Mouse (Mus musculus) midbrain, embryonic 15.5 days (tissue): ENCODE measurements around the gene Gda. TPM values are rescaled to one million over a fixed set of nuclear protein-coding genes. Genes with fewer than 3 reads are reported as not detected.

ENCODE experiments used
- ATAC-seq: fragments of 200-750 bp; cut with Nextera tagmentation; replicated peaks from 2 replicates; pipeline ENCODE4 v1.8.0; 2017; ENCODE audit warnings: moderate TSS enrichment
- H3K27ac ChIP-seq: fragments of 300-500 bp; sonication (generic); 2 replicates; pipeline ENCODE4 v1.5.1; 2015; ENCODE audit warnings: mild to moderate bottlenecking, inconsistent platforms
- H3K27me3 ChIP-seq: fragments of 300-500 bp; sonication (generic); replicated peaks from 2 replicates; pipeline ENCODE4 v1.6.1; 2015; ENCODE audit warnings: inconsistent platforms
- H3K36me3 ChIP-seq: fragments of 300-500 bp; sonication (generic); replicated peaks from 2 replicates; pipeline ENCODE4 v1.6.1; 2015; ENCODE audit warnings: inconsistent platforms
- H3K4me1 ChIP-seq: fragments of 300-500 bp; sonication (generic); 2 replicates; pipeline ENCODE4 v1.6.1; 2015; ENCODE audit warnings: inconsistent platforms
- H3K4me2 ChIP-seq: fragments of 300-500 bp; sonication (generic); 2 replicates; pipeline ENCODE4 v1.6.1; 2015; ENCODE audit warnings: inconsistent platforms, mild to moderate bottlenecking, moderate library complexity
- H3K4me3 ChIP-seq: fragments of 300-500 bp; sonication (generic); 2 replicates; pipeline ENCODE4 v1.5.1; 2015; ENCODE audit warnings: mild to moderate bottlenecking, inconsistent platforms
- H3K9ac ChIP-seq: fragments of 300-500 bp; sonication (generic); 2 replicates; pipeline ENCODE4 v1.6.1; 2015; ENCODE audit warnings: mild to moderate bottlenecking, inconsistent platforms
- H3K9me3 ChIP-seq: fragments of 300-500 bp; sonication (generic); 2 replicates; pipeline ENCODE4 v1.6.1; 2016; ENCODE audit warnings: inconsistent platforms
- WGBS: fragments of 180-500 bp; shearing (Covaris S2); methylation state at CpG from one replicate; pipeline ENCODE4 v1.1.7; 2015; ENCODE audit warnings: mixed read lengths; 5-methylcytosine and 5-hydroxymethylcytosine counted together
- polyA plus RNA-seq: library from polyadenylated mRNA; unstranded; fragments of >200 nt; fragmentation: Nextera tagmentation; extraction: Ambion mirVana; gene quantifications from 2 replicates; pipeline ENCODE4 v1.2.1, GENCODE M21; 2015

Gda gene
- polyA plus RNA-seq, 1 experiment from 2014 or later: 0.77 TPM

- 79% methylated on average over 3 of the region's 3 CpGs for WGBS
- no peaks in the 10 kb centered on the region for H3K9me3 ChIP-seq
- H3K27ac ChIP-seq: no peak overlapping the region
- H3K27me3 ChIP-seq: no peaks in the 10 kb centered on the region
- ATAC-seq: no peak
- H3K4me3 ChIP-seq: no peak overlapping the region
- no peak overlapping the region for H3K9ac ChIP-seq
- H3K4me1 ChIP-seq: no peaks in the 10 kb centered on the region
- H3K36me3 ChIP-seq: no peaks in the 10 kb centered on the region
- H3K4me2 ChIP-seq: no peak overlapping the region
Measured at GRCm38 (mm10) chr19:21384231-21384630, 89.0 kb downstream of the Gda start.

DNA sequence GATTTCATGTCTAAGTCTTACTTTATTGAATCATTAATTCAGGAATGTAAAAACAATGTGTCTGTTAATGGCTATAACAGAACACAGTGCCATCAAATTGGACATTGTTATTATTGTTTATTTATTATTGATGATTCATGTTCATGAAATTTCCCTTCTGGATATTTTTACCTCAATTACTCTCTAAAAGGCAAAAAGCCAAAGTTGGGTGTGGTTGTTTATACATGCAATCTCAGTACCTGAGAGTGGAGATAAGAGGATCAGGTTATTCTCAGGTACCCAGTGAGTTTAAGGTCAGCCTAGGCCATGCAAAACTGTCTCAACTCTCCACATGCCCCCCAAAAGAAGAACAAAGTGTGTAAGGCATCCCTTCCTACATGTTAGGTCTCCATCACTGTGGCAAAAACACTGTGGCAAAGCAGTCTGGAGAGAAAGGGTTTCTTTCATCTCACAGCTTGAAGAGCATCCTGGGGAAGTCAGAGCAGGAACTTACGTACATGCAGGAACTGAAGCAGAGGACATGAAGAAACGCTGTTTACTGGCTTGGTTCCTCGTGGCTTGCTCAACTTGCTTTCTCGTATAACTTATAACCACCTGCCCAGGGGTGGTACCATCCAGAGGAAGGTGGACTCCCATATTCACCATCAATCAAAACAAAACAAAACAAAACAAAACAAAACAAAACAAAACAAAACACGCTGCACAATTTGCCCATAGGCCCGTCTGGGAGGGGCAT lies 89.6 kb downstream of the Gda start:
- Histone ChIP-seq H3K4me1 (no peaks in the 10 kb centered on the region), H3K4me3 (no peak overlapping the region), H3K36me3 (no peaks in the 10 kb centered on the region), H3K27me3 (no peaks in the 10 kb centered on the region), H3K4me2 (no peak overlapping the region), H3K27ac (no peak overlapping the region), H3K9me3 (no peaks in the 10 kb centered on the region), H3K9ac (no peak overlapping the region)
- ATAC-seq: no peak
- WGBS: 87% methylated on average over 6 of the region's 6 CpGs

GRCm38 (mm10) chr19:21381696-21382095 lies 91.5 kb downstream of the Gda start:
- Histone ChIP-seq H3K27ac (no peak overlapping the region), H3K9ac (no peak overlapping the region), H3K36me3 (no peaks in the 10 kb centered on the region), H3K4me1 (no peaks in the 10 kb centered on the region), H3K9me3 (no peaks in the 10 kb centered on the region), H3K4me2 (no peak overlapping the region), H3K4me3 (no peak overlapping the region), H3K27me3 (no peaks in the 10 kb centered on the region)
- no peak for ATAC-seq
- WGBS: 66% methylated on average over 2 of the region's 2 CpGs

DNA sequence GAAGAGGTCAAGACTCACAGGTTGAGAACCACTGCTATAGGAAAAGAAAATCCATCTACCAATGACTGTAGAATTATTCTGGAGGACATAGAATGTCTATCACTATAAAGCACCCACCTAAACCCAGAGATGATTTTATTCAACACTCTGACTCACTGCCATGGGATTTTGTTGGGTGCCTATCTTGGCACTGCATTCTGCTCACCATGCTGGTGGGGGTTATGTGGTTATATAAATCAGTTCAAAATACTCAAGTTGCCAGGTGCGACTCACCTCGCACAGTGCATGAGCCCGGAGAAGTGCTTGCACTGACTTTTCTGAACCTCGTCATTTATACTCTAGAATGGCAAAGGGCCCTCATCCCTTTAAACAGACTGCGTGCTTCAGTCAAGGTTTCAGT lies 94.0 kb downstream of the Gda start:
- H3K4me2 ChIP-seq: no peak overlapping the region
- no peak overlapping the region for H3K4me3 ChIP-seq
- ATAC-seq: no peak
- H3K9ac ChIP-seq: no peak overlapping the region
- H3K36me3 ChIP-seq: no peaks in the 10 kb centered on the region
- H3K9me3 ChIP-seq: no peaks in the 10 kb centered on the region
- no peak overlapping the region for H3K27ac ChIP-seq
- no peaks in the 10 kb centered on the region for H3K27me3 ChIP-seq
- WGBS: 94% methylated on average over 5 of the region's 5 CpGs
- no peaks in the 10 kb centered on the region for H3K4me1 ChIP-seq

DNA sequence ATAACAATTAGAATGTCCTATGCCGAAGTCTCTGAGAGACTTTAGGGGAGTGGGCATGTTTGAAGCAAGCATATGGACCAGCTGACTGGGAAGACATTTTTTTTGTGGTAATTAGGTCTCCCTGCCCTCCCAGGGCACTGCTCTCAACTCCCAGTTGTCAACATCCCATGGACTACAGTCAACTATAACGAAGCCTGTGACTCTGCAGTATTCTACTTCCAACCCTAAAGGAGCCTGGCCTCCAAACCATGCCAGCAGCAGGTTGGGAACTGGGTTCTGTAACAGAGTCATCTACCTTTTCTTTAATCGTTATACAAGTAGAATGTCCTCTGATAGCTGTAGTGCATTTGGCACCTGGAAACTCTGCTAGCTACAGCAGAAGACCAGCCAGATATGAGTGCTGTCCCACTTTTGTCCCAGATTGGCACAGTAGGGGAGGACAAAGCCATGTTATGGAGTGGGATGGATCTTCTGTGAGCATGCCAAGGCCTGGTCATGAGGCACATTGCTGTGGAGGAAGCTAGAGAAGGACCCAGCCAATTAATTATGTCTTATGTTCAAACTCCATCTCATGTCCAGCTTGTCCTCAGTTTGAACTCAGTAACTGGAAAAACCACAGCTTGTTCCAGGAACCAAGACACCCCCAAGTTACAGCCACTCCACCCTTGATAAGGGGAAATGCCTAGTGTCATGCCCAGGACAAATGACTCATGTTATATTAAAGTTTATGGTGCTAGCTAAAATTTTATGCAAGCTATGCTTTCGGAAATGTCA lies 96.6 kb downstream of the Gda start:
- no peaks in the 10 kb centered on the region for H3K36me3 ChIP-seq
- 87% methylated on average over 4 of the region's 4 CpGs for WGBS
- H3K4me2 ChIP-seq: no peak overlapping the region
- no peak overlapping the region for H3K9ac ChIP-seq
- no peaks in the 10 kb centered on the region for H3K27me3 ChIP-seq
- H3K9me3 ChIP-seq: no peaks in the 10 kb centered on the region
- no peak for ATAC-seq
- no peak overlapping the region for H3K27ac ChIP-seq
- no peak overlapping the region for H3K4me3 ChIP-seq
- no peaks in the 10 kb centered on the region for H3K4me1 ChIP-seq

DNA sequence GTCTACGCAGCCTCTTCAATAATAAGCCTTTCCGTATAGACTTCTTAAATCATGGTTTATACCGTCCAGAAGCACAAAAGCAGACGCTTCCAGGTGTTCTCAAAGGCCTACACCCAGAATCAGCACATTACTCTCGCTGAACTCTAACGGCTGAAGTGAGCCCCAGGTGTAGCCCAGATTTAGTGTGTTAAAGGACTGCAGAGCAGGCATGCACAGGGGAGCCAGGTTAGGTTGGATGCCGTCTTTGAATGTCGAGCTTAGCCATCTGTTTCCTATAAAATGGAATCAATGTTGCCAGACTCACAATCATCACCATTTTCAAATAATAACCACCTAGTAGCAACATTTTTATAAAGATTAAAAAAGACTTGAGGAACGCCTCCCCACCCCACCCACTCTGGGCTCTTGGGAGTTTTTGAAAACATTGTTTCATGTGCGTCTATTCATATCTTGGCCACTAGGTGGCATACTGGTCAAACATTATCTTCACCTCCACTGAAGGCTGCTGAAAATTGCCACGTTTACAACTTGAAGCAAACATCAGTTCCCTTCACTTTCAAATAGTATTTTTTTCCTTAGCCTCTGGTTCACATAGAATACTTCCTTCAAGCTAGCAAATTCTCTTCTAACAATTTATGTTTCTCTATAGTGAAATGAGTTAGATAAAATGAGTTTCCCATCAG lies 100.0 kb downstream of the Gda start:
- Histone ChIP-seq H3K4me3 (no peak overlapping the region), H3K4me1 (no peaks in the 10 kb centered on the region), H3K4me2 (no peak overlapping the region), H3K36me3 (no peaks in the 10 kb centered on the region), H3K9me3 (no peaks in the 10 kb centered on the region), H3K27me3 (no peaks in the 10 kb centered on the region), H3K9ac (no peak overlapping the region), H3K27ac (no peak overlapping the region)
- 52% methylated on average over 11 of the region's 11 CpGs for WGBS
- ATAC-seq: peak; percentile 46; the same call in 1 of the 2 replicates

GRCm38 (mm10) chr19:21372395-21373072 lies 100.7 kb downstream of the Gda start:
- ATAC-seq: peak; percentile 41; the same call in 1 of the 2 replicates
- H3K27ac ChIP-seq: no peak overlapping the region
- no peak overlapping the region for H3K4me3 ChIP-seq
- no peaks in the 10 kb centered on the region for H3K9me3 ChIP-seq
- no peaks in the 10 kb centered on the region for H3K36me3 ChIP-seq
- no peak overlapping the region for H3K9ac ChIP-seq
- H3K4me1 ChIP-seq: no peaks in the 10 kb centered on the region
- WGBS: 83% methylated on average over 12 of the region's 12 CpGs
- no peak overlapping the region for H3K4me2 ChIP-seq
- no peaks in the 10 kb centered on the region for H3K27me3 ChIP-seq

- Histone ChIP-seq H3K4me1 (no peaks in the 10 kb centered on the region), H3K27ac (no peak overlapping the region), H3K9ac (no peak overlapping the region), H3K27me3 (no peaks in the 10 kb centered on the region), H3K36me3 (no peaks in the 10 kb centered on the region), H3K4me2 (no peak overlapping the region), H3K4me3 (no peak overlapping the region), H3K9me3 (no peaks in the 10 kb centered on the region)
- 39% methylated on average over 2 of the region's 2 CpGs for WGBS
- ATAC-seq: no peak; the same call in 1 of the 2 replicates
Measured at GRCm38 (mm10) chr19:21371337-21371736, 101.9 kb downstream of the Gda start.

GRCm38 (mm10) chr19:21370782-21371181 lies 102.5 kb downstream of the Gda start:
- no peaks in the 10 kb centered on the region for H3K9me3 ChIP-seq
- ATAC-seq: peak; percentile 38; the same call in 1 of the 2 replicates
- H3K27ac ChIP-seq: no peak overlapping the region
- no peak overlapping the region for H3K4me3 ChIP-seq
- H3K9ac ChIP-seq: no peak overlapping the region
- no peaks in the 10 kb centered on the region for H3K4me1 ChIP-seq
- no peaks in the 10 kb centered on the region for H3K27me3 ChIP-seq
- H3K36me3 ChIP-seq: no peaks in the 10 kb centered on the region
- 61% methylated on average over 8 of the region's 8 CpGs for WGBS
- H3K4me2 ChIP-seq: no peak overlapping the region

DNA sequence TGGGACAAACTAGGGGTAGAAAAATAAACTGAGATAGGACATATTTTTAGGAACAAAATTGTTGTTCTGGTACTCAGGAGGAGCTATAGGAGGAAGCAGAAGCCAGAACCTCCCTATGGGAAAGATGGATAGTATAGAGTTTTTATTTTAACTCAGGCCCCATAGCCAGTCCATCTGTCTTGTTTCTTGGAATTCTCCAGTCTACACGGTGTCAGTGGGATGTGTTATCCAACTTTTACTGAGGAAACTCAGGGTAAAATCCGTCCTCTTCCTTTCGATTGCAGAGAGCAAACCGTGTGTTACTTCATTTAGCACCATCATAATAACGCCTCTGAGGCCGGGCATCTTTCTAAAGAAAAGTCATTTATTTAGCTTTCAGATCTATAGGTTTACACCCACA lies 104.1 kb downstream of the Gda start:
- Histone ChIP-seq H3K4me1 (no peaks in the 10 kb centered on the region), H3K4me3 (no peak overlapping the region), H3K27ac (no peak overlapping the region), H3K27me3 (no peaks in the 10 kb centered on the region), H3K4me2 (no peak overlapping the region), H3K36me3 (no peaks in the 10 kb centered on the region), H3K9me3 (no peaks in the 10 kb centered on the region), H3K9ac (no peak overlapping the region)
- ATAC-seq: no peak
- 95% methylated on average over 6 of the region's 6 CpGs for WGBS

GRCm38 (mm10) chr19:21368595-21368994 lies 104.7 kb downstream of the Gda start:
- H3K9me3 ChIP-seq: no peaks in the 10 kb centered on the region
- H3K4me1 ChIP-seq: no peaks in the 10 kb centered on the region
- H3K27ac ChIP-seq: no peak overlapping the region
- H3K9ac ChIP-seq: no peak overlapping the region
- no peak for ATAC-seq
- H3K4me2 ChIP-seq: no peak overlapping the region
- no peak overlapping the region for H3K4me3 ChIP-seq
- 90% methylated on average over 4 of the region's 4 CpGs for WGBS
- no peaks in the 10 kb centered on the region for H3K27me3 ChIP-seq
- no peaks in the 10 kb centered on the region for H3K36me3 ChIP-seq

DNA sequence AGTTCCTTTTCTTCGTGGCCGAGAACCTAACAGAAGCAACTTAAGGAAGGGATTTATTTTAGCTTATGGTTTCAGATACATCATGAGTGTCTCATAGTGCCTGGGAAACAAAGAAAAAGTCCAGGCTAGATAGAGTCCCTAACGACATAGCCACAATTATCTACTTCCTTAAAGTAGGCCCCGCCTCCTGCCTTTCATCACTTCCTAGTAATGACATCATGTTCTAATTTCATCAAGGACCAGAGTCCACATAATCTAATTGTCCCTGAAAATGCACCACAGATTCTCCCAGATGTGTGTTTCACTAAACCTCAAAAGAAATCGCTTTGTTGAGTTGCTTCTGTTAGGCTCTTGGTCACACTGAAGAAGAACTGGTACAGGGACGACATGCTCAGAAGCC lies 115.5 kb downstream of the Gda start:
- WGBS: 91% methylated on average over 6 of the region's 6 CpGs

More for the DNA sequence above, 115.5 kb downstream of the Gda start:
- no peaks in the 10 kb centered on the region for H3K36me3 ChIP-seq
- no peaks in the 10 kb centered on the region for H3K27me3 ChIP-seq
- H3K9me3 ChIP-seq: no peaks in the 10 kb centered on the region
- no peak for ATAC-seq
- no peaks in the 10 kb centered on the region for H3K4me1 ChIP-seq
- H3K9ac ChIP-seq: no peak overlapping the region
- H3K27ac ChIP-seq: no peak overlapping the region
- H3K4me3 ChIP-seq: no peak overlapping the region
- no peak overlapping the region for H3K4me2 ChIP-seq
